Mouse (Mus musculus) thymus, adult 2 months (tissue): ENCODE measurements around the gene Zfp513.

ENCODE experiments used
- CTCF ChIP-seq: fragments of 200-500 bp; IDR thresholded peaks from 2 replicates; pipeline ENCODE4 v1.5.1; 2012; ENCODE audit warnings: mild to moderate bottlenecking, control low read depth, low read length, moderate library complexity, borderline replicate concordance; ENCODE audit not compliant: control insufficient read depth, poor library complexity, insufficient read depth; ENCODE audit errors: extremely low read depth
- POLR2A ChIP-seq: fragments of 200-500 bp; IDR thresholded peaks from 2 replicates; pipeline ENCODE4 v1.6.1; 2012; ENCODE audit warnings: mild to moderate bottlenecking, low read length, control low read depth, moderate library complexity; ENCODE audit not compliant: control insufficient read depth, poor library complexity, insufficient read depth; ENCODE audit errors: extremely low read depth

GRCm38 (mm10) chr5:31199893-31200292, 2.2 kb downstream of the Zfp513 start:
- TF ChIP-seq CTCF (no peak), POLR2A (no peak)
